Mouse (Mus musculus): ENCODE data around the gene Sv2a.
"Not testable (repeated sequence)": the region's sequence is repeated elsewhere in the genome, so short reads cannot be mapped to it uniquely, and the experiment has no call there.

Sv2a gene

GRCm38 (mm10) chr3:96220131-96220764, 39.3 kb downstream of the Sv2a start:
- in situ Hi-C loops (cut with MboI; ENCODE audit: low sequenced_read_pairs) = not testable (repeated sequence)

DNA sequence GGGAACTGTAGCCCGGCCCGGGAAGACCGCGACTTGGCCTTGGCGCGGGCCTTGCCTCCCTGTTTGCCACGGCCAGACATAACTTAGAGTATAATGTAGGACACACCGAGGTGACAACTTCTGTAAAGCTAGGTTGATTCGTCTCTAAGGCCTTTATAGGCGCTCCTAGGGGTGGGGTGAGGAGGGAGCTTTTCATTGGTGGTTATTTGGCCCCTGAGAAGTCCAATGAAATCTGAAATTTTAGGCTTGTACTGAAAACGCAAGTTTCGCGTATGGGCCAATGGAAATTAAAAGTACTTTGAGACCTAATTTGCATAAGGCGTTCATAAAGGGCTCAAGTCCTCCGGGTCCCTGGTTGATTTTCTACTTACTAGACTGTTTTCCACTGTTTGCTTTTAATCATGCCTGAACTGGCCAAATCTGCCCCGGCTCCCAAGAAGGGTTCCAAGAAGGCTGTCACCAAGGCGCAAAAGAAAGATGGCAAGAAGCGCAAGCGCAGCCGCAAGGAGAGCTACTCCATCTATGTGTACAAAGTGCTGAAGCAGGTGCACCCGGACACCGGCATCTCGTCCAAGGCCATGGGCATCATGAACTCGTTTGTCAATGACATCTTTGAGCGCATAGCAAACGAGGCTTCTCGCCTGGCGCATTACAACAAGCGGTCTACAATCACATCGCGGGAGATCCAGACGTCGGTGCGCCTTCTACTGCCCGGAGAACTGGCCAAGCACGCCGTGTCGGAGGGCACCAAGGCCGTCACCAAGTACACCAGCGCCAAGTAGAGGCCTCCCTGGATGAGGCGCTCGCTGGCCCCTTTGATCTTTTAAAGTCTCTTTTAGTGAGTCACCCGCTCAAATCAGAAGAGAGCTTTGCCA, 40.1 kb downstream of the Sv2a start, which contains the start of the genes Hist2h2ac and Hist2h2be:
Gene Hist2h2ac, minus strand, starts transcription at position 116 of the 875 bp plus-strand sequence.
Gene Hist2h2be, plus strand, starts transcription at position 355 of the 875 bp plus-strand sequence.
- in situ Hi-C loops (cut with MboI; ENCODE audit: low sequenced_read_pairs) = no loop called here

- in situ Hi-C loops (cut with MboI; ENCODE audit: low sequenced_read_pairs) = no loop called here
Measured at GRCm38 (mm10) chr3:96221640-96222038, 40.7 kb downstream of the Sv2a start.

DNA sequence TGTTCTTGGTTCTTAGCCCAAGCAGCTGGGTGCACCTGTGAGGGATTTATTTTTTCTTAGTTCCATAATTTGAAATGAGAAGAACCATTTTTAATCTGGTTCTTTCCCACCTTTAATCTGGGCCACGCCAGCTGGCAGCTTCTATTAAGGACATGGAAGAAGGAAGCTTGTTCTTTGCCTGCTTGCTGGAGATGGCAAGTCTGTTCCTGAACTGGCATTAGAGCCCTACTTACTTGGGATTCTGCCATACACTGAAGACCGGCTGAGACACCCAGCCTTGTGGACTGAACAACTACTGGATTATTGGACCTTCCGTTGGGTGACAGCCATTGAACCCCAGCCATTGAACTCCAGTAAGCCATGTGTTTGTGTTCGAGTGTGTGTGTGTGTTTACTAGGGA, 41.8 kb downstream of the Sv2a start:
- in situ Hi-C loops (cut with MboI; ENCODE audit: low sequenced_read_pairs) = no loop called here

- in situ Hi-C loops (cut with MboI; ENCODE audit: low sequenced_read_pairs) = no loop called here
Measured at GRCm38 (mm10) chr3:96225421-96225820, 44.5 kb downstream of the Sv2a start.

- in situ Hi-C loops (cut with MboI; ENCODE audit: low sequenced_read_pairs) = no loop called here
Measured at GRCm38 (mm10) chr3:96226695-96227648, 46.0 kb downstream of the Sv2a start.

GRCm38 (mm10) chr3:96228828-96229227, 47.9 kb downstream of the Sv2a start:
- in situ Hi-C loops (cut with MboI; ENCODE audit: low sequenced_read_pairs) = no loop called here

GRCm38 (mm10) chr3:96230404-96230803, 49.5 kb downstream of the Sv2a start:
- in situ Hi-C loops (cut with MboI; ENCODE audit: low sequenced_read_pairs) = no loop called here

DNA sequence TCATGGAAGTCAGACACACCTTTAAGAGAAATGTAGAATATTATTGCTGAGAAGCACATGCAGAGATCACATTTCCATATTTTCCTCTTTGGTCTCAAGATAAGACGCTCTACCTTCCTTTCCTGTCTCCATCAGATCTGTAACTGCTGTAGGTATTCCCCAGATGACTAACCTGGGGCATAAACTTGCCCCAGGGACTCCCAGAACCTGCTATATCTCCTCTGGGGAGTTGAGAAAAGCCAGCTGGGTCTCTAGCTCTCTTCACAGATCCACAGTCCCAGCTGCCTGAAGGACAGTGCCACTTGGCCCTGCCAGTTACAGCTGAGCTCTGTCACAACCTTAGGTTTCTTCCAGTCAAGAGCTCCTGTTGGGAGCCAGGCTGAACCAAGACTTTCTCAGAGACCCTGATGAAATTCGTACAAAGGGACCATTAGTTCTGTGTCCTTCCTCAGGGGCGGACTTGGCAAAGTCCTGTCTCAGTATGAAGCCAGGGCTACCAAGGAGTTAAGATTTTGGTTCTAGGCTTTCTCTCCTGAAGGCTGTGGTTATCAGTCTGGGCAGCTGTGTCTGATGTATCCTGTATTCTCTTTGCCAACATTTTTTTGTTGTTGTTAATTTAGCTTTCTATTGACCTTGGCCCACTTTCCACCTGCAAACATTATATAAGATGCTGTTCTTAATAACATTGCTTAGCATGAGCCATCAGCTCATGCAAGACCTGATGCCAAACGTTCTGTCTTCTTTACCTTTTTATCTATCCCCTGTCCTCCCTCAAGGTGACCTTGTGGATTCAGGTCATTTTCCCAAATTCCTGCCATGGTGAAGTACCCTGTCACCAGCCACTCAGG, 50.2 kb downstream of the Sv2a start:
- in situ Hi-C loops (cut with MboI; ENCODE audit: low sequenced_read_pairs) = no loop called here

GRCm38 (mm10) chr3:96231758-96232120, 50.8 kb downstream of the Sv2a start:
- in situ Hi-C loops (cut with MboI; ENCODE audit: low sequenced_read_pairs) = no loop called here

- in situ Hi-C loops (cut with MboI; ENCODE audit: low sequenced_read_pairs) = no loop called here
Measured at GRCm38 (mm10) chr3:96234914-96235313, 54.0 kb downstream of the Sv2a start.

DNA sequence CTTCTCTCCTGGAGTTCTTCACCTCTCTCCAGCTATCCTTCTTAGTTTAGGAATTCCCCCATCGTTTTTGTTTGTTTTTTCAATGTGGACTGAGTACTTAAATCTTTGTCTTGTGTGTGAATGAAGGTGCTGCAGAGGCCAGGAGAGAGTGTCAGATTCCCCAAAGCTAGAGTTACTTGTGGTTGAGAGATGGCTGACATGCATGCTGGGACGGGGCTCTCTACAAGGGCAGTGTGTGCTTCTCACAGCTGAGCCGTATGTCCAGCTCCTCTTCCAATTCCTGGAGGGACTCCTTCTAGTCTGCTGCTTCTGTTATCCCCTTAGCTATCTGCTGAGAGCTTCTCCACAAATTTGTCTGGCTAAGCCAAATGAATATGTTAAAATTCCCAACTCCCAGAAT, 54.9 kb downstream of the Sv2a start:
- in situ Hi-C loops (cut with MboI; ENCODE audit: low sequenced_read_pairs) = no loop called here

DNA sequence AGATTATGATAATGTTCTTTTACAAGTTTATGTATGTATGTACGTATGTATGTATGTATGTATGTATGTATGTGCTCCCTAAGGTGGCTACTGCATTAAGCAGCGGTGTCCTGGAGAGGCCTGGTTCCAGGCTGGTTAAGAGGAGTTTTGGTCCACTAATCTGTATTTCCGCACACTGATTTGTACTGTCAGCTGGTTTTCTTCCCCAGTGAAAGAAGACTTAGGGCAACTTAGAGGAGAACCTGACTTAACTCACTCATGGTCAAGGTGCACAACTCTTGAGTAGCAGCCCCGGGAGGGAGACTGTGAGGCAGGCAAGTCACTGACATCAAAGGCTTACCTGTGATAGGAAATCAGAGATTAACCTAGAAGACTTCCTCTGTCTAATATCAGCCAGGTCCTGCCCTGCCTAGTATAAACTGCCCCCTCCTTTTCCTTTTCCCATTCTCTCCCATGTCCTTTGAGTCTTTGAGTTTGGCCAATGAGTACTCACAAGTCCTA, 55.9 kb downstream of the Sv2a start:
- in situ Hi-C loops (cut with MboI; ENCODE audit: low sequenced_read_pairs) = no loop called here

GRCm38 (mm10) chr3:96237335-96237903, 56.5 kb downstream of the Sv2a start:
- in situ Hi-C loops (cut with MboI; ENCODE audit: low sequenced_read_pairs) = no loop called here

DNA sequence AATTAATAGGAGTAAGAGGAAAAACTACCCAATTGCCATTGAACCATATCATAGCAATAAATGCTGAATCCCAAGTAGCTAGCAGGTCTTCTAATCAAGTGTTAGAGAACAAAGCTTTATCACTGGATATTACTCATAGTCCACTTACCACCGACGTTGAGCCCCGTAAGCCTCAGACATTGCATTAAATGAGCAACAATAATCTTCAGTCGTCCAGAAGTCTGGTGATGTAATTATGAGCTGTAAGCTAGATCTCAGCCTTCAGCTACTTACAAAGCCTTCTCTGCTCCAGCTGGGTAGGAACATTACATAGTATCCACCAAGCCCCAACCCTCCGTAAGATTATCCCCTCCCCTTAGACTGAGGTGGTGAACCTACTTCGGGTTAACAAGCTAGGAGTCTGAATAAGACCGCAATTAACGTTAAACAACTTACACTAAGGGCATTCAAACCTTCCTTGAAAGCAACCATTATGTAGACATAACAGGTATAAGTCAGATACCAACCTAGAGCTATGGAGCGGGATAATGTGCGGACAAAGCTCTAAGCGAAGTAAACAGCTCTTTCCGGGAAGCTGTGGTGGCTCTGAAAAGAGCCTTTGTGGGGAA, 57.1 kb downstream of the Sv2a start:
- in situ Hi-C loops (cut with MboI; ENCODE audit: low sequenced_read_pairs) = no loop called here

- in situ Hi-C loops (cut with MboI; ENCODE audit: low sequenced_read_pairs) = not testable (repeated sequence)
Measured at GRCm38 (mm10) chr3:96238954-96239793, 58.2 kb downstream of the Sv2a start, which contains the start of gene Hist2h3c2. Gene Hist2h3c2 (minus strand): TSS chr3:96239127.

DNA sequence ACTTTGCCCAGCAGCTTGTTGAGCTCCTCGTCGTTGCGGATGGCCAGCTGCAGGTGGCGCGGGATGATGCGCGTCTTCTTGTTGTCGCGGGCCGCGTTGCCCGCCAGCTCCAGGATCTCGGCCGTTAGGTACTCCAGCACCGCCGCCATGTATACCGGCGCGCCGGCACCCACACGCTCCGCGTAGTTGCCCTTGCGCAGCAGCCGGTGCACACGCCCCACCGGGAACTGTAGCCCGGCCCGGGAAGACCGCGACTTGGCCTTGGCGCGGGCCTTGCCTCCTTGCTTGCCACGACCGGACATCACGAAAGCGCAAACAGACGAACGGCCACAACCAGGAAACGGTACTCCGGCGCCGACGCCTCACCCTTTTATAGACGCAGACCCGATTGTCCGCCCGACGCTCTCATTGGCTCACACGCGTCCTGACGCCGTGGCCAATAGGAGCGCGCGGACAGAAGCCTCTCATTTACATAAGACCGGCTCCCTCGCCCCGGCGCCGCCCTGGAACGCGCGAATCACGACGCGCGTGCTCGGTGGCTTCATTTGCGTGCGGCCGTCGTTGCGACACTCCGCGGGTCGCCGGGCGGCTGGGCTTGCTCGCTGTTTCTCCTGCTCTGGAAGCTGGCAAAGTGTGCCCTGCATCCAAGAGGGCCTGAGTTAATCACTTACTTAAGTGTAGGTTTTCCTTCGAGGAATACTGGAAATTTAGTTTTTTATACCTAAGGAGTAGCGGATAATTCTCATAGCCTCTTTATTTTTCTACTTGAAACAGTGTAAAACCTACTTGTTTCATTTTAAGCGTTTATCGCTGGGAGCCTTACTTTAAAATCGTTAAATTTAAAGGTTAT, 59.2 kb downstream of the Sv2a start, which contains the start of gene Hist2h2aa2:
Gene Hist2h2aa2, minus strand, starts transcription at position 328 of the 850 bp plus-strand sequence.
- in situ Hi-C loops (cut with MboI; ENCODE audit: low sequenced_read_pairs) = not testable (repeated sequence)
